9 mouse cellular contexts compared by ENCODE assay signal in the genomic region with DNA sequence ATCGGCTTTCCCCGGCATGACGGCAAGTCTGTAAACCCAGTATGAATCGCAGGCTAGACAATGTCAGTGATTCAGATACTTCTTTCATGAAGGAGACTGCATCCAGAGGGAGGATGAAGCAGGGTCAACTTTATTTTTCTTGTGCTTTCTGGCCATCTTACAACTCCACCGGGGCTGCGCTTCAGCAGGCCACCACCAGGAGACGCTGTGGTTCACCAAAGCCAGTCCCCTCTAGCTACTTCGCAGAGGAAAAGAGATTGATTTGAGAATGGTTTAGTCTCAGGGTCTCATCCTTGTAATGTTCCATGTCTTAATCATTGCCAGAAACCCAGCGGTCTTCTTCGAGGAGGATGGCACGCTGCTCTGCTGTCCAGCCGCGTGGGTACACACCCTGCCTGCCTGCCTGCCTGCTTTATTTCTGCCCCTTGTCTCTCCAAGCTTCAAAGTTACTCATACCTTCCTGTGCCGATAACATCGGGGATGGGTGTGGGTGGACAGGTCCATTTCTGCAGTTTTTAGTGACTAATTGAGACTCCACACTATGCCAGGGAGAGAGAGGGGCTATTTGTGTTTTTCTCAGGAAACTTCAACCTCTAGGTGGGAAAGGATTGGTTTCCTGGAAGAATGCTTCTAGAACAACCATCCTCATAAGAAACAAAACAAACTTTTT. TPM values are rescaled to one million over a fixed set of nuclear protein-coding genes. Genes with fewer than 3 reads are reported as not detected.
DNase-seq lines count a peak whose midpoint lies in the region; ATAC-seq and TF ChIP-seq lines count a peak whose summit lies in the region.
"Had no signal": no experiment of that assay in that cellular context is flagged by ENCODE, and none has a peak within 500 bp of the region (broad histone marks: within the 10 kb centered on the region; RNA-seq: fewer than 3 reads in every experiment).

No protein-coding gene starts in this region.

- H3K79me2 ChIP-seq in CH12.LX (replicated peaks; ENCODE audit: control insufficient read depth, extremely low read depth, insufficient read depth, poor library complexity, severe bottlenecking): no peaks in the 10 kb centered on the region

- H3K27me3 ChIP-seq in heart, postnatal 0 days (ENCODE audit: control insufficient read depth, insufficient read depth, low read length): no peaks in the 10 kb centered on the region
- no peaks in the 10 kb centered on the region for H3K27me3 ChIP-seq in heart, embryonic 10.5 days (ENCODE audit: insufficient read depth, poor library complexity, severe bottlenecking)
- H3K27me3 ChIP-seq in CH12.LX (replicated peaks): no peaks in the 10 kb centered on the region
- no peaks in the 10 kb centered on the region for H3K27me3 ChIP-seq in liver, embryonic 14.5 days (ENCODE audit: control insufficient read depth, insufficient read depth, low read length)
- H3K27me3 ChIP-seq: hindbrain, embryonic 15.5 days had no signal

- no peak for ATAC-seq in heart, postnatal 0 days (ENCODE audit: insufficient read depth, low read depth)
- ATAC-seq in liver, embryonic 14.5 days (ENCODE audit: insufficient read depth): no peak
- no peak for ATAC-seq in frontal cortex, adult (ENCODE audit: low TSS enrichment)

- no peaks in the 10 kb centered on the region for H3K36me3 ChIP-seq in heart, postnatal 0 days (replicated peaks; ENCODE audit: control insufficient read depth, insufficient read depth, low read length)
- no peaks in the 10 kb centered on the region for H3K36me3 ChIP-seq in heart, embryonic 10.5 days
- no peaks in the 10 kb centered on the region for H3K36me3 ChIP-seq in CH12.LX (replicated peaks in 1 of 2; ENCODE audit: control insufficient read depth in 1 of 2, insufficient read depth in 1 of 2, low read length in 1 of 2)
- H3K36me3 ChIP-seq in liver, embryonic 14.5 days (replicated peaks; ENCODE audit: control insufficient read depth, insufficient read depth, low read depth): no peaks in the 10 kb centered on the region
- H3K36me3 ChIP-seq: hindbrain, embryonic 15.5 days had no signal

- H3K4me3 ChIP-seq in heart, postnatal 0 days (ENCODE audit: low read depth, low read length): no peak overlapping the region
- no peak overlapping the region for H3K4me3 ChIP-seq in heart, embryonic 10.5 days
- H3K4me3 ChIP-seq in CH12.LX (replicated peaks in 1 of 3; ENCODE audit: low read depth in 2 of 3, low read length in 2 of 3, poor library complexity in 1 of 3): no peak overlapping the region
- no peak overlapping the region for H3K4me3 ChIP-seq in liver, embryonic 14.5 days (ENCODE audit: insufficient read depth in 1 of 2, low read depth in 2 of 2, low read length in 2 of 2)
- H3K4me3 ChIP-seq: hindbrain, embryonic 15.5 days had no signal

- no peak for TF ChIP-seq EP300 in heart, postnatal 0 days (IDR thresholded peaks at IDR 0.05; ENCODE audit: low read depth)
- TF ChIP-seq EP300 in CH12.LX (IDR thresholded peaks at IDR 0.05; ENCODE audit: low read length): no peak
- no peak for TF ChIP-seq EP300 in liver, embryonic 14.5 days (IDR thresholded peaks at IDR 0.05; ENCODE audit: low read depth)

- TF ChIP-seq POLR2A in CH12.LX (IDR thresholded peaks at IDR 0.05; ENCODE audit: low read depth, low read length): no peak

- no peaks in the 10 kb centered on the region for H3K4me1 ChIP-seq in heart, postnatal 0 days (ENCODE audit: control insufficient read depth, insufficient read depth)
- H3K4me1 ChIP-seq in heart, embryonic 10.5 days: no peaks in the 10 kb centered on the region
- no peaks in the 10 kb centered on the region for H3K4me1 ChIP-seq in CH12.LX (ENCODE audit: control insufficient read depth in 1 of 2, insufficient read depth in 2 of 2)
- no peaks in the 10 kb centered on the region for H3K4me1 ChIP-seq in liver, embryonic 14.5 days (replicated peaks; ENCODE audit: control insufficient read depth in 2 of 2, insufficient read depth in 2 of 2, low read length in 1 of 2)
- H3K4me1 ChIP-seq: hindbrain, embryonic 15.5 days had no signal

- H3K9ac ChIP-seq in heart, postnatal 0 days (replicated peaks; ENCODE audit: low read depth, low read length): no peak overlapping the region
- no peak overlapping the region for H3K9ac ChIP-seq in CH12.LX (ENCODE audit: insufficient read depth, low read depth)
- no peak overlapping the region for H3K9ac ChIP-seq in liver, embryonic 14.5 days (replicated peaks)
- H3K9ac ChIP-seq: hindbrain, embryonic 15.5 days had no signal

- no peak overlapping the region for H3K4me2 ChIP-seq in heart, postnatal 0 days (ENCODE audit: low read depth, low read length)
- H3K4me2 ChIP-seq in CH12.LX (ENCODE audit: insufficient read depth, low read depth, poor library complexity, severe bottlenecking): no peak overlapping the region
- no peak overlapping the region for H3K4me2 ChIP-seq in liver, embryonic 14.5 days (ENCODE audit: low read depth)
- H3K4me2 ChIP-seq: hindbrain, embryonic 15.5 days had no signal

- H3K27ac ChIP-seq in heart, postnatal 0 days (ENCODE audit: low read depth): no peak overlapping the region
- H3K27ac ChIP-seq in heart, embryonic 10.5 days: no peak overlapping the region
- H3K27ac ChIP-seq in CH12.LX (ENCODE audit: insufficient read depth, low read depth): no peak overlapping the region
- H3K27ac ChIP-seq in liver, embryonic 14.5 days: no peak overlapping the region
- H3K27ac ChIP-seq: hindbrain, embryonic 15.5 days had no signal

- peak; percentile 10 for DNase-seq in heart, postnatal 0 days (ENCODE audit: low spot score)
- no peak for DNase-seq in heart, embryonic 10.5 days (ENCODE audit: low spot score)
- DNase-seq in CH12.LX (ENCODE audit: extremely low read depth): no peak
- DNase-seq in cerebellum, adult 9-10 months: peak; percentile 12
- DNase-seq in liver, embryonic 14.5 days (ENCODE audit: low read depth in 3 of 3, low spot score in 3 of 3): no peak
- DNase-seq in testis, postnatal 14 days (ENCODE audit: low spot score): peak; percentile 41
- DNase-seq in gastrocnemius, postnatal 25 days: no peak

- in situ Hi-C loops in CH12.LX (cut with MboI; ENCODE audit: low pct_ligation_motif_present, low pct_unique_long_range_greater_than_20kb, low sequenced_read_pairs): no loop called here

- dilution Hi-C loops in CH12.LX (cut with MboI; ENCODE audit: extremely low pct_ligation_motif_present, extremely low pct_unique_long_range_greater_than_20kb, low sequenced_read_pairs): no loop called here

- 60% methylated on average over 15 of the region's 15 CpGs for WGBS in heart, postnatal 0 days
- WGBS in heart, embryonic 10.5 days: 59% methylated on average over 15 of the region's 15 CpGs
- WGBS in liver, embryonic 14.5 days (ENCODE audit: insufficient replicate concordance): 58% methylated on average over 15 of the region's 15 CpGs

- peak; percentile 63 for TF ChIP-seq CTCF in heart, postnatal 0 days (IDR thresholded peaks at IDR 0.05; ENCODE audit: low read depth)
- TF ChIP-seq CTCF in CH12.LX (conservative IDR thresholded peaks at IDR 0.05 in 1 of 2, IDR thresholded peaks at IDR 0.05 in 1 of 2; ENCODE audit: low read depth in 2 of 2, low read length in 2 of 2): peak; percentile 39 to 53; a peak in 3 of 4 replicates
- TF ChIP-seq CTCF in liver, embryonic 14.5 days (IDR thresholded peaks at IDR 0.05; ENCODE audit: low read depth): peak; percentile 83

- TF ChIP-seq RAD21 in CH12.LX (IDR thresholded peaks at IDR 0.05; ENCODE audit: low read depth, low read length): no peak

- H3K9me3 ChIP-seq in heart, postnatal 0 days (replicated peaks; ENCODE audit: control insufficient read depth, low read length): no peaks in the 10 kb centered on the region
- H3K9me3 ChIP-seq in heart, embryonic 10.5 days: no peaks in the 10 kb centered on the region
- no peaks in the 10 kb centered on the region for H3K9me3 ChIP-seq in CH12.LX (replicated peaks; ENCODE audit: low read length)
- H3K9me3 ChIP-seq in liver, embryonic 14.5 days (ENCODE audit: control insufficient read depth, low read length): no peaks in the 10 kb centered on the region
- H3K9me3 ChIP-seq: hindbrain, embryonic 15.5 days had no signal

TF ChIP-seq in CH12.LX, 34 proteins besides CTCF, POLR2A, EP300 and RAD21:
- no peak for TF ChIP-seq UBTF (IDR thresholded peaks at IDR 0.05; ENCODE audit: low read depth, low read length)
- TF ChIP-seq ZNF384 (IDR thresholded peaks at IDR 0.05; ENCODE audit: low read depth, low read length): no peak
- TF ChIP-seq GABPA (IDR thresholded peaks at IDR 0.05; ENCODE audit: insufficient replicate concordance, low read depth, low read length): no peak
- peak; percentile 18; the same call in 1 of the 2 replicates for TF ChIP-seq SMC3 (IDR thresholded peaks at IDR 0.05; ENCODE audit: low read depth, low read length)
- TF ChIP-seq MXI1 (IDR thresholded peaks at IDR 0.05; ENCODE audit: low read depth, low read length): no peak
- TF ChIP-seq MAFK (IDR thresholded peaks at IDR 0.05; ENCODE audit: insufficient replicate concordance, low read length): no peak
- TF ChIP-seq ELF1 (IDR thresholded peaks at IDR 0.05; ENCODE audit: low read depth, low read length): no peak
- no peak for TF ChIP-seq ZMIZ1 (IDR thresholded peaks at IDR 0.05; ENCODE audit: low read depth, low read length)
- no peak for TF ChIP-seq MAX (IDR thresholded peaks at IDR 0.05; ENCODE audit: low read length)

RNA-seq across cellular contexts. Expression of a gene that starts 31.1 kb away (rescaled TPM):
- total RNA-seq in heart, postnatal 0 days (2014; rRNA removed; ENCODE audit: low replicate concordance): 59.9 and 101 TPM in 2 replicates
- polyA plus RNA-seq in heart, postnatal 0 days (2015; fragmentation: Nextera tagmentation; extraction: Ambion mirVana): 151 and 165 TPM in 2 replicates
- 52.2 and 82.7 TPM in 2 replicates for polyA plus RNA-seq in heart, embryonic 10.5 days (2016; fragmentation: Nextera tagmentation; extraction: Ambion mirVana)
- total RNA-seq in CH12.LX (2012; rRNA removed) (0.13 TPM in 2 replicates), CH12.LX (2014; rRNA removed) (0.03 TPM in 1 of 2 replicates, not detected in the other)
- polyA plus RNA-seq in CH12.LX (2012; ENCODE audit: insufficient read length, low read depth): 0.29 TPM in 1 of 2 replicates, not detected in the other
- 0.15 and 0.48 TPM in 2 replicates for polyA plus RNA-seq in liver, embryonic 14.5 days (2012; rRNA removed)
- polyA plus RNA-seq in liver, embryonic 14.5 days (2014; fragmentation: Nextera tagmentation; extraction: Ambion mirVana): 0.80 and 1.2 TPM in 2 replicates
- under 1 TPM in 1 of 2 experiments, not detected in 1; 0.16 TPM for total RNA-seq in gastrocnemius, postnatal 25 days (2021)

RNA-seq across cellular contexts. Expression of a gene that starts 31.5 kb away (rescaled TPM):
- 0.35 and 3.5 TPM in 2 replicates for total RNA-seq in heart, postnatal 0 days (2014; rRNA removed; ENCODE audit: low replicate concordance)
- 3.1 and 4.7 TPM in 2 replicates for polyA plus RNA-seq in heart, postnatal 0 days (2015; fragmentation: Nextera tagmentation; extraction: Ambion mirVana)
- polyA plus RNA-seq in heart, embryonic 10.5 days (2016; fragmentation: Nextera tagmentation; extraction: Ambion mirVana): 3.5 and 3.8 TPM in 2 replicates
- total RNA-seq in CH12.LX (2012; rRNA removed): 5.1 and 6.6 TPM in 2 replicates
- total RNA-seq in CH12.LX (2014; rRNA removed): 3.5 and 4.8 TPM in 2 replicates
- polyA plus RNA-seq in CH12.LX (2012; ENCODE audit: insufficient read length, low read depth): 4.4 and 6.5 TPM in 2 replicates
- 17.6 and 20.6 TPM in 2 replicates for polyA plus RNA-seq in liver, embryonic 14.5 days (2012; rRNA removed)
- polyA plus RNA-seq in liver, embryonic 14.5 days (2014; fragmentation: Nextera tagmentation; extraction: Ambion mirVana): 16.1 and 16.7 TPM in 2 replicates
- total RNA-seq in gastrocnemius, postnatal 25 days (2021): 10 to 100 TPM in 1 of 2 experiments, 1 to 10 TPM in 1; 9.5 to 11.7 TPM

Comparison
In these comparisons a context has a peak if more than half of its experiments do, and no peak if none do; other contexts are left out.
1. DNase-seq: peak in heart, postnatal 0 days (single experiment), cerebellum, adult 9-10 months (single experiment) and testis, postnatal 14 days (single experiment); none in heart, embryonic 10.5 days (single experiment), CH12.LX (single experiment), liver, embryonic 14.5 days (0 of 3) and gastrocnemius, postnatal 25 days (single experiment).
2. RNA of a gene that starts 31.1 kb away (polyA plus RNA-seq): 151 to 165 TPM in heart, postnatal 0 days and 52.2 to 82.7 TPM in heart, embryonic 10.5 days; 0.15 to 1.2 TPM in liver, embryonic 14.5 days and 0.29 TPM in CH12.LX; every median in the first group is over 10 times any median in the second.
3. Peak in every context shown above with its lines, with median percentiles within 50 percentile points of each other: CTCF ChIP-seq.